Mouse (Mus musculus): ENCODE measurements around the gene Pheta1. TPM values are rescaled to one million over a fixed set of nuclear protein-coding genes. Genes with fewer than 3 reads are reported as not detected.

Gene Pheta1
- total and polyA plus RNA-seq, 3 experiments: 8.1 to 8.8 TPM; not detected in 1

- H3K9ac ChIP-seq (ENCODE audit: control insufficient read depth, low read depth, low read length, poor library complexity, severe bottlenecking): no peak overlapping the region
- H3K27ac ChIP-seq (ENCODE audit: control insufficient read depth, low read depth, low read length): no peak overlapping the region
- no peaks in the 10 kb centered on the region for H3K9me3 ChIP-seq (replicated peaks; ENCODE audit: insufficient read depth, low read length)
- no peak overlapping the region for H3K4me3 ChIP-seq (ENCODE audit: control insufficient read depth in 1 of 2, insufficient read depth in 1 of 2, low read depth in 2 of 2, low read length in 2 of 2)
- no peaks in the 10 kb centered on the region for H3K79me2 ChIP-seq (ENCODE audit: control insufficient read depth, insufficient read depth, low read length, poor library complexity)
- no peaks in the 10 kb centered on the region for H3K27me3 ChIP-seq (ENCODE audit: control insufficient read depth in 1 of 2, insufficient read depth in 2 of 2, low read length in 2 of 2)
- TF ChIP-seq NELFE (IDR thresholded peaks at IDR 0.05; ENCODE audit: low read depth, low read length) (no peak), MAFK (IDR thresholded peaks at IDR 0.05; ENCODE audit: borderline replicate concordance, low read depth, low read length) (no peak), POLR2A (IDR thresholded peaks at IDR 0.05; ENCODE audit: control insufficient read depth in 1 of 2, insufficient read depth in 1 of 2, low read depth in 1 of 2, low read length in 2 of 2, poor library complexity in 1 of 2) (0 out of 4 replicates have a peak, but pooled peaks of 1 of the 2 experiments have one; percentile 8), POLR2AphosphoS2 (IDR thresholded peaks at IDR 0.05; ENCODE audit: low read length) (0 out of 2 replicates have a peak, but pooled peaks have one; percentile 37), RCOR1 (IDR thresholded peaks at IDR 0.05; ENCODE audit: low read depth, low read length) (no peak)
- no peaks in the 10 kb centered on the region for H3K4me1 ChIP-seq (ENCODE audit: control insufficient read depth in 1 of 2, insufficient read depth in 2 of 2, low read length in 2 of 2)
- H3K36me3 ChIP-seq (ENCODE audit: control insufficient read depth in 1 of 2, insufficient read depth in 2 of 2, low read length in 2 of 2): peaks cover 0 to 11% of the 10 kb centered on the region in 2 experiments
- no peak for DNase-seq (ENCODE audit: low read depth, low spot score)
Measured at GRCm38 (mm10) chr5:121820657-121821056, 28.1 kb upstream of the Pheta1 start.

- no peak overlapping the region for H3K4me3 ChIP-seq (ENCODE audit: control insufficient read depth in 1 of 2, insufficient read depth in 1 of 2, low read depth in 2 of 2, low read length in 2 of 2)
- H3K36me3 ChIP-seq (ENCODE audit: control insufficient read depth in 1 of 2, insufficient read depth in 2 of 2, low read length in 2 of 2): peaks cover 0 to 11% of the 10 kb centered on the region in 2 experiments
- TF ChIP-seq MAZ (IDR thresholded peaks at IDR 0.05; ENCODE audit: low read depth, low read length): no peak
- no peak for TF ChIP-seq ETS1 (IDR thresholded peaks at IDR 0.05; ENCODE audit: low read depth, low read length)
- no peak for TF ChIP-seq CHD2 (IDR thresholded peaks at IDR 0.05; ENCODE audit: low read length)
- no peak for TF ChIP-seq MYB (IDR thresholded peaks at IDR 0.05; ENCODE audit: low read depth, low read length)
- no peak for TF ChIP-seq RAD21 (IDR thresholded peaks at IDR 0.05; ENCODE audit: low read depth, low read length)
- no peak for TF ChIP-seq TAL1 (IDR thresholded peaks at IDR 0.05; ENCODE audit: low read length)
- TF ChIP-seq SMC3 (IDR thresholded peaks at IDR 0.05; ENCODE audit: low read depth, low read length): no peak
- TF ChIP-seq BHLHE40 (IDR thresholded peaks at IDR 0.05; ENCODE audit: borderline replicate concordance, low read depth, low read length): no peak
- no peak for TF ChIP-seq CHD1 (IDR thresholded peaks at IDR 0.05; ENCODE audit: low read depth, low read length)
- TF ChIP-seq ZMIZ1 (IDR thresholded peaks at IDR 0.05; ENCODE audit: low read depth, low read length): no peak
- TF ChIP-seq EP300 (IDR thresholded peaks at IDR 0.05; ENCODE audit: low read depth in 1 of 2, low read length in 2 of 2): no peak
- no peak for TF ChIP-seq NELFE (IDR thresholded peaks at IDR 0.05; ENCODE audit: low read depth, low read length)
- no peak for TF ChIP-seq KAT2A (conservative IDR thresholded peaks at IDR 0.05; ENCODE audit: low read depth, low read length)
- no peak for TF ChIP-seq POLR2A (IDR thresholded peaks at IDR 0.05; ENCODE audit: control insufficient read depth in 1 of 2, insufficient read depth in 1 of 2, low read depth in 1 of 2, low read length in 2 of 2, poor library complexity in 1 of 2)
- no peak for TF ChIP-seq POLR2AphosphoS5 (IDR thresholded peaks at IDR 0.05; ENCODE audit: borderline replicate concordance, low read depth, low read length)
- TF ChIP-seq NRF1 (IDR thresholded peaks at IDR 0.05; ENCODE audit: insufficient read depth, low read depth, low read length, poor library complexity, severe bottlenecking): no peak
- no peak for TF ChIP-seq ZC3H11A (IDR thresholded peaks at IDR 0.05; ENCODE audit: low read depth, low read length)
- TF ChIP-seq USF1 (IDR thresholded peaks at IDR 0.05; ENCODE audit: low read depth, low read length): no peak
- no peak for TF ChIP-seq MAX (IDR thresholded peaks at IDR 0.05; ENCODE audit: low read length)
- no peak for TF ChIP-seq GABPA (IDR thresholded peaks at IDR 0.05; ENCODE audit: low read depth, low read length)
- H3K27ac ChIP-seq (ENCODE audit: control insufficient read depth, low read depth, low read length): no peak overlapping the region
- no peaks in the 10 kb centered on the region for H3K4me1 ChIP-seq (ENCODE audit: control insufficient read depth in 1 of 2, insufficient read depth in 2 of 2, low read length in 2 of 2)
- no peaks in the 10 kb centered on the region for H3K79me2 ChIP-seq (ENCODE audit: control insufficient read depth, insufficient read depth, low read length, poor library complexity)
- no peak overlapping the region for H3K9ac ChIP-seq (ENCODE audit: control insufficient read depth, low read depth, low read length, poor library complexity, severe bottlenecking)
- no peaks in the 10 kb centered on the region for H3K27me3 ChIP-seq (ENCODE audit: control insufficient read depth in 1 of 2, insufficient read depth in 2 of 2, low read length in 2 of 2)
- no peaks in the 10 kb centered on the region for H3K9me3 ChIP-seq (replicated peaks; ENCODE audit: insufficient read depth, low read length)
- no peak for DNase-seq (ENCODE audit: low read depth, low spot score)
Measured at GRCm38 (mm10) chr5:121821116-121821515, 27.7 kb upstream of the Pheta1 start.
